Mouse (Mus musculus) forelimb bud, embryonic 11.5 days (tissue): Measurements from ENCODE around the gene Dtnbp1.

ENCODE experiments used
- DNase-seq: peaks from one replicate; pipeline ENCODE4 v3.0.0-alpha.2; 2012; ENCODE audit warnings: low read depth, low spot score

Gene Dtnbp1

GRCm38 (mm10) chr13:45001228-45001910 lies 578 bp downstream of the Dtnbp1 start:
- peak; percentile 43 for DNase-seq

- DNase-seq = peak; percentile 36
Measured at GRCm38 (mm10) chr13:45000836-45001227, 1.1 kb downstream of the Dtnbp1 start.

- no peak for DNase-seq
Measured at GRCm38 (mm10) chr13:44999211-44999610, 2.7 kb downstream of the Dtnbp1 start.

- no peak for DNase-seq
Measured at GRCm38 (mm10) chr13:44996339-44996738, 5.6 kb downstream of the Dtnbp1 start.

- no peak for DNase-seq
Measured at GRCm38 (mm10) chr13:44992550-44993205, 9.3 kb downstream of the Dtnbp1 start.

- DNase-seq = no peak
Measured at GRCm38 (mm10) chr13:44991936-44992335, 10.0 kb downstream of the Dtnbp1 start.

- DNase-seq = no peak
Measured at GRCm38 (mm10) chr13:44990073-44990682, 11.8 kb downstream of the Dtnbp1 start.

- no peak for DNase-seq
Measured at GRCm38 (mm10) chr13:44986352-44986751, 15.6 kb downstream of the Dtnbp1 start.

GRCm38 (mm10) chr13:44985321-44985720 lies 16.6 kb downstream of the Dtnbp1 start:
- DNase-seq = no peak

- DNase-seq = no peak
Measured at GRCm38 (mm10) chr13:44983635-44984401, 18.1 kb downstream of the Dtnbp1 start.

- DNase-seq = no peak
Measured at GRCm38 (mm10) chr13:44982799-44983198, 19.1 kb downstream of the Dtnbp1 start.

- DNase-seq = no peak
Measured at GRCm38 (mm10) chr13:44979433-44979832, 22.5 kb downstream of the Dtnbp1 start.

- DNase-seq = peak; percentile 20
Measured at GRCm38 (mm10) chr13:44977483-44978141, 24.3 kb downstream of the Dtnbp1 start.

- no peak for DNase-seq
Measured at GRCm38 (mm10) chr13:44977059-44977458, 24.9 kb downstream of the Dtnbp1 start.

GRCm38 (mm10) chr13:44960542-44961291 lies 41.2 kb downstream of the Dtnbp1 start:
- no peak for DNase-seq

GRCm38 (mm10) chr13:44957049-44957448 lies 44.9 kb downstream of the Dtnbp1 start:
- DNase-seq = no peak

- DNase-seq = no peak
Measured at GRCm38 (mm10) chr13:44955781-44956180, 46.2 kb downstream of the Dtnbp1 start.

- no peak for DNase-seq
Measured at GRCm38 (mm10) chr13:44954232-44954568, 47.7 kb downstream of the Dtnbp1 start.

- DNase-seq = no peak
Measured at GRCm38 (mm10) chr13:44953546-44954231, 48.3 kb downstream of the Dtnbp1 start.

GRCm38 (mm10) chr13:44952393-44953086 lies 49.4 kb downstream of the Dtnbp1 start:
- no peak for DNase-seq
